Mouse (Mus musculus): Measurements from ENCODE around the gene Anks1b. TPM values are rescaled to one million over a fixed set of nuclear protein-coding genes. Genes with fewer than 3 reads are reported as not detected.

Gene Anks1b
- total and polyA plus RNA-seq, 3 experiments: 0.11 TPM; not detected in 2

DNA sequence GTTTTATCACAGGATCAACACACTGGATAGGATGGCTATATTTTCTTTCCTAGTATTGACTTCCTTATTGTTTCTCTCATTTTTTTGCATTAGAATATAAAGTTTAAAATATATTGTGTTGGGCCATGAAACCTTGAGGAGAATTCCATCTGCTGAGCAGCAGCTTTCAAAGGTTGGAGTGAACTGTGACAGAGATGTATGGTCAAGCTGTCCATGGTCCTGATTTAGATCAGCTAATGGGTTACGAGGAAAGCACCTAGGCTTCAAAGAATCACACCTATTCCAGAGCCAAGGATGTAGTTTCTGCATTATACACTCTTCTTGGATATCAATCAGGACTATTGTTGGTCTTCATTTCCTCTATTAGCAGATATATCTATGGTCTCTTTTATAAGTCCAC lies 503.3 kb downstream of the Anks1b start:
- no peak overlapping the region for H3K4me3 ChIP-seq (ENCODE audit: low read depth, low read length)
- no peaks in the 10 kb centered on the region for H3K4me1 ChIP-seq (ENCODE audit: insufficient read depth, low read depth, low read length)
- H3K27me3 ChIP-seq (ENCODE audit: insufficient read depth, low read length): no peaks in the 10 kb centered on the region
- DNase-seq (ENCODE audit: low spot score) (no peak), ATAC-seq (ENCODE audit: extremely low read depth, insufficient number of reproducible peaks, low FRiP score, poor library complexity, severe bottlenecking) (no peak)
- H3K9me3 ChIP-seq (replicated peaks): peaks cover 22% of the 10 kb centered on the region
- H3K36me3 ChIP-seq (replicated peaks): no peaks in the 10 kb centered on the region
- no peak for TF ChIP-seq TAL1 (conservative IDR thresholded peaks at IDR 0.05; ENCODE audit: low read depth, low read length)
- TF ChIP-seq GATA1 (IDR thresholded peaks at IDR 0.05; ENCODE audit: borderline replicate concordance, low read length): no peak
- no peak for TF ChIP-seq POLR2AphosphoS5 (IDR thresholded peaks at IDR 0.05; ENCODE audit: insufficient replicate concordance, low read depth, low read length)
- TF ChIP-seq GATA2 (IDR thresholded peaks at IDR 0.05; ENCODE audit: borderline replicate concordance, low read depth, low read length): no peak
- TF ChIP-seq CTCF (IDR thresholded peaks at IDR 0.05; ENCODE audit: low read depth, low read length): no peak

DNA sequence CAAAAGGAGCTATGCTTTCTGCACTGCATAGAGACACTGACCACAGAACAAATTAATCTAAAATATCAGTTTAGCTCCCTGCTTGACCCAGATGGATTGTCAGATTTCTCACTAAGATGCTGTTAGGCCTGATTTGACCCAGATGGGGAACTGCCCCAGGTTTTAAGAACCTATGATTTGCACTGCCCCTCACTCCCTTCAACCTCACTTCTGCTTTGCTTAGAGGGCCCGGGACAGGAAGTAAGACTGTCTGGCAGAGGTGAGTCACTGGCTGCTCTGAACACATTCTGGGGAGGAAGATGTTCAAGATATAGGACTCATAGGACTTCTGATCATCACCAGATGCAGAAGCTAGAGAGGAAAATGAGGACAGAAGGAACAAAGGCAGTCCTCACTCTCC lies 506.8 kb downstream of the Anks1b start:
- DNase-seq (ENCODE audit: low spot score) (no peak), ATAC-seq (ENCODE audit: extremely low read depth, insufficient number of reproducible peaks, low FRiP score, poor library complexity, severe bottlenecking) (no peak)
- Histone ChIP-seq H3K27me3 (ENCODE audit: insufficient read depth, low read length) (no peaks in the 10 kb centered on the region), H3K36me3 (replicated peaks) (no peaks in the 10 kb centered on the region), H3K4me3 (ENCODE audit: low read depth, low read length) (no peak overlapping the region), H3K4me1 (ENCODE audit: insufficient read depth, low read depth, low read length) (no peaks in the 10 kb centered on the region), H3K9me3 (replicated peaks) (peaks cover 17% of the 10 kb centered on the region)
- TF ChIP-seq TAL1 (conservative IDR thresholded peaks at IDR 0.05; ENCODE audit: low read depth, low read length): no peak
- no peak for TF ChIP-seq GATA2 (IDR thresholded peaks at IDR 0.05; ENCODE audit: borderline replicate concordance, low read depth, low read length)
- TF ChIP-seq POLR2AphosphoS5 (IDR thresholded peaks at IDR 0.05; ENCODE audit: insufficient replicate concordance, low read depth, low read length): no peak
- TF ChIP-seq GATA1 (IDR thresholded peaks at IDR 0.05; ENCODE audit: borderline replicate concordance, low read length): no peak
- no peak for TF ChIP-seq CTCF (IDR thresholded peaks at IDR 0.05; ENCODE audit: low read depth, low read length)

GRCm38 (mm10) chr10:90380704-90381339 lies 507.5 kb downstream of the Anks1b start:
- no peak for ATAC-seq (ENCODE audit: extremely low read depth, insufficient number of reproducible peaks, low FRiP score, poor library complexity, severe bottlenecking)
- no peak for DNase-seq (ENCODE audit: low spot score)

DNA sequence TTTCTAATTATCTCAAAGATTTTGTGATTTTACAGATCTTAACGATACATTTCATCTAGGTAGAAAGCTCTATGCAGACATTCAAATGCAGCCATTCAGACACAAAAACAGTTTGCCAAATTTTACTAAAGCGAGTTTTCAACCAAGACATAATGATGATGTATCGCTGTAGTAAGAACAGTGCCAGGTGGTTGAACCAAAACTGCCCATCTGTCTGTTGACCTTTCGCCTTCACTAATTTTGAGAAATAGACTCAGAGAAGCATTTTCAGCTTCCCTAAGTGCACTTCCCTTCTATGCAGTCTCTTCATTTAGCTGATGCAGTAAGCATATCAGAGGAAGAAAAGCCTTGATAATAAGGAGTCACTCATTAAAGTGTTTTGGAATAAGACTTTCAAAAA lies 527.1 kb downstream of the Anks1b start:
- no peak for ATAC-seq (ENCODE audit: extremely low read depth, insufficient number of reproducible peaks, low FRiP score, poor library complexity, severe bottlenecking)
- DNase-seq (ENCODE audit: low spot score): no peak
- Histone ChIP-seq H3K9me3 (replicated peaks) (peaks cover 9% of the 10 kb centered on the region; the same call in 1 of the 2 replicates), H3K4me1 (ENCODE audit: insufficient read depth, low read depth, low read length) (no peaks in the 10 kb centered on the region), H3K4me3 (ENCODE audit: low read depth, low read length) (no peak overlapping the region), H3K36me3 (replicated peaks) (no peaks in the 10 kb centered on the region), H3K27me3 (ENCODE audit: insufficient read depth, low read length) (no peaks in the 10 kb centered on the region)
- no peak for TF ChIP-seq CTCF (IDR thresholded peaks at IDR 0.05; ENCODE audit: low read depth, low read length)
- no peak for TF ChIP-seq GATA2 (IDR thresholded peaks at IDR 0.05; ENCODE audit: borderline replicate concordance, low read depth, low read length)
- TF ChIP-seq TAL1 (conservative IDR thresholded peaks at IDR 0.05; ENCODE audit: low read depth, low read length): no peak
- TF ChIP-seq POLR2AphosphoS5 (IDR thresholded peaks at IDR 0.05; ENCODE audit: insufficient replicate concordance, low read depth, low read length): no peak
- TF ChIP-seq GATA1 (IDR thresholded peaks at IDR 0.05; ENCODE audit: borderline replicate concordance, low read length): no peak

More at GRCm38 (mm10) chr10:90380704-90381339, 507.5 kb downstream of the Anks1b start:
- no peaks in the 10 kb centered on the region for H3K4me1 ChIP-seq (ENCODE audit: insufficient read depth, low read depth, low read length)
- no peak overlapping the region for H3K4me3 ChIP-seq (ENCODE audit: low read depth, low read length)
- peaks cover 19% of the 10 kb centered on the region for H3K9me3 ChIP-seq (replicated peaks)
- TF ChIP-seq GATA1 (IDR thresholded peaks at IDR 0.05; ENCODE audit: borderline replicate concordance, low read length): no peak
- no peak for TF ChIP-seq CTCF (IDR thresholded peaks at IDR 0.05; ENCODE audit: low read depth, low read length)
- no peak for TF ChIP-seq TAL1 (conservative IDR thresholded peaks at IDR 0.05; ENCODE audit: low read depth, low read length)
- no peak for TF ChIP-seq POLR2AphosphoS5 (IDR thresholded peaks at IDR 0.05; ENCODE audit: insufficient replicate concordance, low read depth, low read length)
- TF ChIP-seq GATA2 (IDR thresholded peaks at IDR 0.05; ENCODE audit: borderline replicate concordance, low read depth, low read length): no peak
- H3K36me3 ChIP-seq (replicated peaks): no peaks in the 10 kb centered on the region
- H3K27me3 ChIP-seq (ENCODE audit: insufficient read depth, low read length): no peaks in the 10 kb centered on the region

DNA sequence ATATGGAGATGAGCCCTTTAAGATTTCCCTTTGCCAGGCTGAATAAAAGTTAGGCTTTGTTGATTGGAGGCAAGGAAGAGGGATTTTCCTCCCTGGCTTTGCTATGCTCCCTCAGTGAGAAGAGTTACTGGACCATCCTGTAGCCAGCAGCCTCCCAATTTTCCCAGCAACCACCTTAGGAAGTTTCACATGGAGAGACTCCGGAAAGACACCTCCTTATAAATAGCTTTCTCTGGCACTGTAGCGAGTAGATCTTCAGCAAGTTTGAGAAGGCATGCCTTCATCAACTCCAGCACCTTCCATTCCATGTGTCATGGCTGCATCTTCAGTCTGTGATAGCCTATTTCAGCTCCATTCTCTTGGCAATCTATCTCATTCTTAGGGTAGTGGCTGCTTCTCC lies 535.2 kb downstream of the Anks1b start:
- ATAC-seq (ENCODE audit: extremely low read depth, insufficient number of reproducible peaks, low FRiP score, poor library complexity, severe bottlenecking): no peak
- TF ChIP-seq TAL1 (conservative IDR thresholded peaks at IDR 0.05; ENCODE audit: low read depth, low read length): no peak
- no peak for TF ChIP-seq POLR2AphosphoS5 (IDR thresholded peaks at IDR 0.05; ENCODE audit: insufficient replicate concordance, low read depth, low read length)
- TF ChIP-seq CTCF (IDR thresholded peaks at IDR 0.05; ENCODE audit: low read depth, low read length): no peak
- TF ChIP-seq GATA2 (IDR thresholded peaks at IDR 0.05; ENCODE audit: borderline replicate concordance, low read depth, low read length): no peak
- TF ChIP-seq GATA1 (IDR thresholded peaks at IDR 0.05; ENCODE audit: borderline replicate concordance, low read length): no peak
- H3K36me3 ChIP-seq (replicated peaks): no peaks in the 10 kb centered on the region
- DNase-seq (ENCODE audit: low spot score): no peak
- H3K9me3 ChIP-seq (replicated peaks): peaks cover 6% of the 10 kb centered on the region; the same call in 1 of the 2 replicates
- no peaks in the 10 kb centered on the region for H3K4me1 ChIP-seq (ENCODE audit: insufficient read depth, low read depth, low read length)
- no peaks in the 10 kb centered on the region for H3K27me3 ChIP-seq (ENCODE audit: insufficient read depth, low read length)
- no peak overlapping the region for H3K4me3 ChIP-seq (ENCODE audit: low read depth, low read length)

DNA sequence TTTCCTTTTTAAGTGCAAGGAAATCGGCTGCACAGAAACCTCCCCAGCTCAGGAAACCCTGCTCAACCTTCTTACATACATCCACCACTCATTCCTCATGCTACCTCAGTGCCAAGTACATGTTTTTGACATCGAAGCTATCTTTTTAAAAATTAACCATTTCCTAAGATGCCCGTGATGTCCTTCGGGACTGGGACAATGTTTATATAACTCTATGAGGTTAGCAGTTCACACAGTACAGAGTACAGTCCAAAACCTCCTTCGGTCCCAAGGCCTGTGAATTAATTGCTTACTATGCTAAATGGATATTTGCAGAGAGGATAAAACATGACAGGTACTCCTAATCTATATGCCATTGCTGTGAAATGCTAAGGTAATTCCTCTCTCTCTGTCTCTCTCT lies 558.2 kb downstream of the Anks1b start:
- Histone ChIP-seq H3K9me3 (replicated peaks) (peaks cover 30% of the 10 kb centered on the region), H3K27me3 (ENCODE audit: insufficient read depth, low read length) (no peaks in the 10 kb centered on the region), H3K36me3 (replicated peaks) (no peaks in the 10 kb centered on the region), H3K4me1 (ENCODE audit: insufficient read depth, low read depth, low read length) (no peaks in the 10 kb centered on the region), H3K4me3 (ENCODE audit: low read depth, low read length) (no peak overlapping the region)
- no peak for ATAC-seq (ENCODE audit: extremely low read depth, insufficient number of reproducible peaks, low FRiP score, poor library complexity, severe bottlenecking)
- TF ChIP-seq POLR2AphosphoS5 (IDR thresholded peaks at IDR 0.05; ENCODE audit: insufficient replicate concordance, low read depth, low read length): no peak
- no peak for TF ChIP-seq CTCF (IDR thresholded peaks at IDR 0.05; ENCODE audit: low read depth, low read length)
- TF ChIP-seq TAL1 (conservative IDR thresholded peaks at IDR 0.05; ENCODE audit: low read depth, low read length): no peak
- no peak for TF ChIP-seq GATA2 (IDR thresholded peaks at IDR 0.05; ENCODE audit: borderline replicate concordance, low read depth, low read length)
- no peak for TF ChIP-seq GATA1 (IDR thresholded peaks at IDR 0.05; ENCODE audit: borderline replicate concordance, low read length)
- no peak for DNase-seq (ENCODE audit: low spot score)

Measured in G1E (cell line).